Mouse (Mus musculus) adrenal gland, postnatal 25 days (tissue): ENCODE data around the gene Adarb2. TPM values are rescaled to one million over a fixed set of nuclear protein-coding genes. Genes with fewer than 3 reads are reported as not detected.

Experiments used
- DNase-seq: peaks from one replicate; pipeline ENCODE4 v3.0.0; 2021; ENCODE audit warnings: mixed read lengths
- total RNA-seq: library from RNA; stranded (reverse); gene quantifications from 2 replicates; pipeline ENCODE4 v1.2.3, GENCODE M21; 2021

The Adarb2 gene
- total RNA-seq, 1 experiment from 2014 or later: 0.33 TPM

GRCm38 (mm10) chr13:8369868-8370387 lies 167.3 kb downstream of the Adarb2 start:
- no peak for DNase-seq

- no peak for DNase-seq
Measured at GRCm38 (mm10) chr13:8388541-8388940, 185.9 kb downstream of the Adarb2 start.

- DNase-seq: no peak
Measured at GRCm38 (mm10) chr13:8400265-8401041, 197.8 kb downstream of the Adarb2 start.

- DNase-seq: no peak
Measured at GRCm38 (mm10) chr13:8402324-8402873, 199.7 kb downstream of the Adarb2 start.

GRCm38 (mm10) chr13:8406020-8406419 lies 203.4 kb downstream of the Adarb2 start:
- no peak for DNase-seq

- DNase-seq: no peak
Measured at GRCm38 (mm10) chr13:8410353-8411318, 208.0 kb downstream of the Adarb2 start.

GRCm38 (mm10) chr13:8424019-8424719 lies 221.5 kb downstream of the Adarb2 start:
- DNase-seq: no peak

GRCm38 (mm10) chr13:8439188-8439835 lies 236.6 kb downstream of the Adarb2 start:
- DNase-seq: no peak

- DNase-seq: no peak
Measured at GRCm38 (mm10) chr13:8445415-8445814, 242.7 kb downstream of the Adarb2 start.

- DNase-seq: no peak
Measured at GRCm38 (mm10) chr13:8448192-8448879, 245.7 kb downstream of the Adarb2 start.

- DNase-seq: no peak
Measured at GRCm38 (mm10) chr13:8451581-8451980, 248.9 kb downstream of the Adarb2 start.

GRCm38 (mm10) chr13:8456886-8457285 lies 254.2 kb downstream of the Adarb2 start:
- DNase-seq: no peak

- no peak for DNase-seq
Measured at GRCm38 (mm10) chr13:8457831-8458230, 255.2 kb downstream of the Adarb2 start.

- no peak for DNase-seq
Measured at GRCm38 (mm10) chr13:8467591-8468366, 265.1 kb downstream of the Adarb2 start.

GRCm38 (mm10) chr13:8476237-8476636 lies 273.6 kb downstream of the Adarb2 start:
- DNase-seq: no peak

- DNase-seq: no peak
Measured at GRCm38 (mm10) chr13:8478731-8479130, 276.1 kb downstream of the Adarb2 start.

GRCm38 (mm10) chr13:8479970-8480369 lies 277.3 kb downstream of the Adarb2 start:
- DNase-seq: no peak

GRCm38 (mm10) chr13:8481347-8481746 lies 278.7 kb downstream of the Adarb2 start:
- no peak for DNase-seq

GRCm38 (mm10) chr13:8484592-8485272 lies 282.1 kb downstream of the Adarb2 start:
- peak; percentile 41 for DNase-seq
